Mouse (Mus musculus) erythroblast, embryonic 14.5 days (primary cell): ENCODE data around the gene Rrp8.

Source experiments
- GATA1 ChIP-seq: IDR thresholded peaks from 2 replicates; pipeline ENCODE4 v1.6.1; 2012; ENCODE audit warnings: low read length, inconsistent platforms, mixed read lengths
- TAL1 ChIP-seq: IDR thresholded peaks from 3 replicates; pipeline ENCODE4 v1.6.1; 2012; ENCODE audit warnings: low read length, inconsistent platforms, mixed read lengths

- no peak for TF ChIP-seq TAL1
- no peak for TF ChIP-seq GATA1
Measured at GRCm38 (mm10) chr7:105778553-105779265, 41.5 kb upstream of the Rrp8 start.
